Mouse (Mus musculus) stomach, postnatal 0 days (tissue): ENCODE measurements around the gene Ebp. TPM values are rescaled to one million over a fixed set of nuclear protein-coding genes. Genes with fewer than 3 reads are reported as not detected.
A peak's percentile ranks its signal among the peaks of the same experiment; 100 is the strongest.

Experiments used
- ATAC-seq: fragments of 200-750 bp; cut with Nextera tagmentation; 2 replicates; pipeline ENCODE4 v1.8.0; 2017; ENCODE audit not compliant: low FRiP score, low TSS enrichment
- DNase-seq: peaks from one replicate; pipeline ENCODE4 v3.0.0-alpha.2; 2016; ENCODE audit warnings: low spot score
- H3K27ac ChIP-seq: fragments of 300-500 bp; sonication (generic); replicated peaks from 2 replicates; pipeline ENCODE4 v1.5.1; 2014; ENCODE audit warnings: mild to moderate bottlenecking, control low read depth
- H3K27me3 ChIP-seq: fragments of 300-500 bp; sonication (generic); 2 replicates; pipeline ENCODE4 v1.6.1; 2014; ENCODE audit warnings: low read length; ENCODE audit not compliant: control insufficient read depth, insufficient read depth
- H3K36me3 ChIP-seq: fragments of 300-500 bp; sonication (generic); 2 replicates; pipeline ENCODE4 v1.6.1; 2014; ENCODE audit warnings: low read length, mixed read lengths; ENCODE audit not compliant: control insufficient read depth, insufficient read depth
- H3K4me1 ChIP-seq: fragments of 300-500 bp; sonication (generic); replicated peaks from 2 replicates; pipeline ENCODE4 v1.6.1; 2014; ENCODE audit warnings: antibody characterized with exemption; ENCODE audit not compliant: control insufficient read depth, insufficient read depth
- H3K4me2 ChIP-seq: fragments of 300-500 bp; sonication (generic); replicated peaks from 2 replicates; pipeline ENCODE4 v1.6.1; 2014; ENCODE audit warnings: low read depth, mild to moderate bottlenecking, control low read depth, moderate library complexity
- H3K4me3 ChIP-seq: fragments of 300-500 bp; sonication (generic); 2 replicates; pipeline ENCODE4 v1.5.1; 2014; ENCODE audit warnings: low read depth, low read length, control low read depth
- H3K9ac ChIP-seq: fragments of 300-500 bp; sonication (generic); 2 replicates; pipeline ENCODE4 v1.6.1; 2014; ENCODE audit warnings: mild to moderate bottlenecking, low read length, control low read depth, mixed read lengths
- H3K9me3 ChIP-seq: fragments of 300-500 bp; sonication (generic); 2 replicates; pipeline ENCODE4 v1.6.1; 2016; ENCODE audit warnings: low read length; ENCODE audit not compliant: control insufficient read depth
- CTCF ChIP-seq: IDR thresholded peaks from 2 replicates; pipeline ENCODE4 v1.5.1; 2016; ENCODE audit warnings: antibody characterized with exemption, low read depth, mild to moderate bottlenecking, moderate library complexity
- EP300 ChIP-seq: optimal IDR thresholded peaks from 2 replicates; pipeline ENCODE3; 2016; ENCODE audit warnings: antibody characterized with exemption
- WGBS: fragments of 180-500 bp; shearing (Covaris S2); extraction: QIAGEN DNeasy Blood & Tissue Kit; methylation state at CpG from one replicate; pipeline ENCODE4 v1.1.7; 2014; 5-methylcytosine and 5-hydroxymethylcytosine counted together
- polyA plus RNA-seq: library from polyadenylated mRNA; unstranded; fragments of >200 nt; fragmentation: Nextera tagmentation; extraction: Ambion mirVana; gene quantifications from 2 replicates; pipeline ENCODE4 v1.2.1, GENCODE M21; 2015

The Ebp gene
- polyA plus RNA-seq, 1 experiment from 2014 or later, result 75.4 TPM

GRCm38 (mm10) chrX:8179646-8180045 lies 13.7 kb downstream of the Ebp start:
- no peak for DNase-seq
- TF ChIP-seq EP300, result no peak
- no peak for TF ChIP-seq CTCF
- Histone ChIP-seq H3K27me3 (no peaks in the 10 kb centered on the region), H3K9me3 (no peaks in the 10 kb centered on the region), H3K4me3 (no peak overlapping the region), H3K36me3 (no peaks in the 10 kb centered on the region), H3K27ac (no peak overlapping the region), H3K4me1 (no peaks in the 10 kb centered on the region), H3K4me2 (no peak overlapping the region), H3K9ac (no peak overlapping the region)
- no peak for ATAC-seq
- 78% methylated on average over 5 of the region's 5 CpGs for WGBS

- no peak overlapping the region for H3K4me2 ChIP-seq
- ATAC-seq (0 out of 2 replicates have a peak, but pooled peaks have one; percentile 23), DNase-seq (no peak)
- H3K36me3 ChIP-seq, result no peaks in the 10 kb centered on the region
- H3K9ac ChIP-seq, result no peak overlapping the region
- H3K27ac ChIP-seq, result no peak overlapping the region
- 84% methylated on average over 2 of the region's 2 CpGs for WGBS
- no peaks in the 10 kb centered on the region for H3K4me1 ChIP-seq
- H3K27me3 ChIP-seq, result no peaks in the 10 kb centered on the region
- TF ChIP-seq EP300 (no peak), CTCF (no peak)
- H3K9me3 ChIP-seq, result no peaks in the 10 kb centered on the region
- no peak overlapping the region for H3K4me3 ChIP-seq
Measured at GRCm38 (mm10) chrX:8178871-8179270, 14.4 kb downstream of the Ebp start.

GRCm38 (mm10) chrX:8175504-8176385 lies 17.6 kb downstream of the Ebp start, which contains the start of gene Tbc1d25:
Gene Tbc1d25, minus strand, starts transcription at chrX:8176181.
- Histone ChIP-seq H3K9ac (peak within 1 kb of the TSS; percentile 61; the same call in 1 of the 2 replicates), H3K4me3 (peak within 1 kb of the TSS; percentile 53), H3K4me1 (no peaks in the 10 kb centered on the region), H3K27ac (peak within 1 kb of the TSS; percentile 63; the same call in 1 of the 2 replicates), H3K27me3 (no peaks in the 10 kb centered on the region), H3K4me2 (peak within 1 kb of the TSS; percentile 52), H3K36me3 (no peaks in the 10 kb centered on the region), H3K9me3 (no peaks in the 10 kb centered on the region)
- 11% methylated on average over 53 of the region's 56 CpGs for WGBS
- TF ChIP-seq EP300 (no peak), CTCF (peak; percentile 54)
- ATAC-seq, result peak; percentile 93
- DNase-seq, result peak; percentile 86

- no peaks in the 10 kb centered on the region for H3K4me1 ChIP-seq
- 13% methylated on average over 4 of the region's 4 CpGs for WGBS
- H3K9ac ChIP-seq, result peak overlapping the region; percentile 61; the same call in 1 of the 2 replicates
- no peak for ATAC-seq
- H3K9me3 ChIP-seq, result no peaks in the 10 kb centered on the region
- H3K27me3 ChIP-seq, result no peaks in the 10 kb centered on the region
- peak overlapping the region; percentile 52 for H3K4me2 ChIP-seq
- H3K27ac ChIP-seq, result no peak overlapping the region
- H3K4me3 ChIP-seq, result peak overlapping the region; percentile 53
- DNase-seq, result no peak
- no peaks in the 10 kb centered on the region for H3K36me3 ChIP-seq
- no peak for TF ChIP-seq CTCF
- no peak for TF ChIP-seq EP300
Measured at GRCm38 (mm10) chrX:8175169-8175503, 18.2 kb downstream of the Ebp start.

- no peak overlapping the region for H3K4me2 ChIP-seq
- no peak overlapping the region for H3K4me3 ChIP-seq
- H3K9me3 ChIP-seq, result no peaks in the 10 kb centered on the region
- no peak for TF ChIP-seq EP300
- no peak for TF ChIP-seq CTCF
- WGBS, result 90% methylated on average over 10 of the region's 10 CpGs
- DNase-seq, result no peak
- no peak overlapping the region for H3K9ac ChIP-seq
- no peaks in the 10 kb centered on the region for H3K27me3 ChIP-seq
- H3K27ac ChIP-seq, result no peak overlapping the region
- no peak for ATAC-seq
- H3K4me1 ChIP-seq, result no peaks in the 10 kb centered on the region
- H3K36me3 ChIP-seq, result no peaks in the 10 kb centered on the region
Measured at GRCm38 (mm10) chrX:8167716-8168647, 25.3 kb downstream of the Ebp start.
